Mouse (Mus musculus) ES-E14 (cell line): ENCODE data around the gene Mrm2. TPM values are rescaled to one million over a fixed set of nuclear protein-coding genes. Genes with fewer than 3 reads are reported as not detected.

ENCODE experiments used
- DNase-seq: peaks from one replicate; pipeline ENCODE4 v3.0.0-alpha.2; 2013; ENCODE audit warnings: low read depth, low spot score
- H3K27ac ChIP-seq: 2 replicates; pipeline ENCODE4 v1.5.1; 2012; ENCODE audit warnings: low read depth, mild to moderate bottlenecking, low read length, moderate library complexity, mixed read lengths; ENCODE audit not compliant: poor library complexity, insufficient read depth, severe bottlenecking
- H3K36me3 ChIP-seq: 2 replicates; pipeline ENCODE4 v1.6.1; 2012; ENCODE audit warnings: mild to moderate bottlenecking, low read length, moderate library complexity, mixed read lengths; ENCODE audit not compliant: control insufficient read depth, poor library complexity, insufficient read depth, severe bottlenecking
- H3K4me1 ChIP-seq, 2 experiments: fragments of 150-350 bp in 1 of 2; sonication (generic) in 1 of 2; 2 replicates each; pipeline ENCODE4 v1.6.1; 2012; ENCODE audit warnings: low read length in 2 of 2, mild to moderate bottlenecking in 1 of 2, mixed read lengths in 1 of 2; ENCODE audit not compliant: control insufficient read depth in 2 of 2, insufficient read depth in 2 of 2, poor library complexity in 1 of 2
- H3K4me3 ChIP-seq, 2 experiments: fragments of 150-350 bp in 1 of 2; sonication (generic) in 1 of 2; 2 replicates each; pipeline ENCODE4 v1.5.1; 2012; ENCODE audit warnings: low read length in 2 of 2, low read depth in 1 of 2, mild to moderate bottlenecking in 1 of 2, mixed read lengths in 1 of 2; ENCODE audit not compliant: insufficient read depth in 1 of 2, poor library complexity in 1 of 2, severe bottlenecking in 1 of 2
- H3K9ac ChIP-seq: 2 replicates; pipeline ENCODE4 v1.6.1; 2012; ENCODE audit warnings: low read depth, mild to moderate bottlenecking, low read length, mixed read lengths; ENCODE audit not compliant: poor library complexity, insufficient read depth, severe bottlenecking
- H3K9me3 ChIP-seq: fragments of 150-350 bp; sonication (generic); 2 replicates; pipeline ENCODE4 v1.6.1; 2012; ENCODE audit warnings: low read depth, mild to moderate bottlenecking, low read length; ENCODE audit not compliant: control insufficient read depth, insufficient read depth
- CHD2 ChIP-seq: IDR thresholded peaks from 2 replicates; pipeline ENCODE4 v1.6.1; 2014; ENCODE audit warnings: mild to moderate bottlenecking, low read depth, low read length, inconsistent platforms
- HCFC1 ChIP-seq: IDR thresholded peaks from 2 replicates; pipeline ENCODE4 v1.6.1; 2012; ENCODE audit warnings: low read length, inconsistent platforms, borderline replicate concordance; ENCODE audit not compliant: insufficient read depth
- MAFK ChIP-seq: IDR thresholded peaks from 2 replicates; pipeline ENCODE4 v1.6.1; 2014; ENCODE audit warnings: mild to moderate bottlenecking, low read depth, low read length, inconsistent platforms; ENCODE audit not compliant: insufficient read depth
- ZC3H11A ChIP-seq: IDR thresholded peaks from 2 replicates; pipeline ENCODE4 v1.6.1; 2012; ENCODE audit warnings: low read depth, mild to moderate bottlenecking, inconsistent platforms, low read length, borderline replicate concordance
- ZNF384 ChIP-seq: IDR thresholded peaks from 2 replicates; pipeline ENCODE4 v1.6.1; 2012; ENCODE audit warnings: low read depth, low read length, inconsistent platforms
- in situ Hi-C, 2 experiments: fragments of 600-800 bp; cut with MboI; formaldehyde crosslinking; loops; one replicate each; pipeline ENCODE4 v1.15.1; 2025; ENCODE audit warnings: low sequenced_read_pairs in 2 of 2, inconsistent platforms in 1 of 2; ENCODE audit not compliant: unreplicated experiment in 2 of 2
- total RNA-seq: library from RNA; depleted of rRNA; stranded (reverse); fragments of 300-350 nt; gene quantifications from 2 replicates; pipeline ENCODE4 v1.2.3, GENCODE M21; 2012

Gene Mrm2
- total RNA-seq, 1 experiment = 14.6 TPM

DNA sequence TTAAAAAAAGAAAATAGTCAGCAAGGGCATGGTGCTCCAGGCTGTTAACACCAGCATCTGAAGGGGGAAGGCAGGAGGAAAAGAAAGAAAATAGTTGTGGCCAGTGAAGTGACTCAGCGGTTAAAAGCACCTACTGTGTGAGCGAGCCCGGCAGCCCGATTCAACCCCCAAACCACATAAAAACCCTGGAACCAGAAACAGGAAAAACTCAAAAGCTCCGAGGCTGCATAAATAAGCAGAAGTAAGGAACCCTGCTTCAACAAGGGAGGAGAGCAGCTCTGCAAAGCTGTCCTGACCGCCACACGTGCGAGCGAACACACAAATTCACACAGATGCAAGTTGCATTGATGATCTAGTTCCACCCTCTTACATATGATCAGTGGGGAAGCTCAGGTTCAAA is 18.2 kb upstream of the Mrm2 start:
- Histone ChIP-seq H3K27ac (no peak overlapping the region; the same call in 1 of the 2 replicates), H3K4me1 (no peaks in the 10 kb centered on the region), H3K36me3 (peaks cover 44% of the 10 kb centered on the region), H3K9ac (no peak overlapping the region), H3K9me3 (no peaks in the 10 kb centered on the region), H3K4me3 (no peak overlapping the region)
- in situ Hi-C loops = no loop called here
- TF ChIP-seq ZNF384 (no peak), MAFK (no peak), CHD2 (no peak), ZC3H11A (no peak), HCFC1 (no peak)
- DNase-seq = no peak

DNA sequence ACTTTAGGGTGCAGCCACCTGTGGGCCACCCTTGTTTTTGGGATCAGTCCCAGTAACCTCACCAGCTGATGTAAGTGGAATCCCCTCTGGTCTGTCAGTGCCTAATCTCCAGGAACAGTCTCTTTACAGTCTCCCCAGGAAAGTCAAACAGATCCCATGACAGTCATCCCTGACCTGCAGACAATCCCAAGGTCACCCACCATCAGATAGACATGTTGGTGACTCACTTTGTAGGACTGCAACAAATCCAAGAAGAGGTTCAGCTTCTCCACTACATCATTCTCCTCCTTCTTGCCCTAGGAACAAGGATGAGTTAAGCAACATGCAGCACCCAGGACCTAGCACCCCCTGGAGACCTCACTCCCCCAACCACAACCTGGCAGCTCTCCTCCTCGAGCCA is 14.4 kb upstream of the Mrm2 start:
- DNase-seq = no peak
- H3K4me1 ChIP-seq = no peaks in the 10 kb centered on the region
- H3K27ac ChIP-seq = no peak overlapping the region
- H3K9ac ChIP-seq = no peak overlapping the region
- H3K36me3 ChIP-seq = peaks cover 34% of the 10 kb centered on the region; the same call in 1 of the 2 replicates
- H3K9me3 ChIP-seq = no peaks in the 10 kb centered on the region
- in situ Hi-C loops = no loop called here
- TF ChIP-seq ZC3H11A (no peak), HCFC1 (no peak), MAFK (no peak), ZNF384 (no peak), CHD2 (no peak)
- no peak overlapping the region for H3K4me3 ChIP-seq

DNA sequence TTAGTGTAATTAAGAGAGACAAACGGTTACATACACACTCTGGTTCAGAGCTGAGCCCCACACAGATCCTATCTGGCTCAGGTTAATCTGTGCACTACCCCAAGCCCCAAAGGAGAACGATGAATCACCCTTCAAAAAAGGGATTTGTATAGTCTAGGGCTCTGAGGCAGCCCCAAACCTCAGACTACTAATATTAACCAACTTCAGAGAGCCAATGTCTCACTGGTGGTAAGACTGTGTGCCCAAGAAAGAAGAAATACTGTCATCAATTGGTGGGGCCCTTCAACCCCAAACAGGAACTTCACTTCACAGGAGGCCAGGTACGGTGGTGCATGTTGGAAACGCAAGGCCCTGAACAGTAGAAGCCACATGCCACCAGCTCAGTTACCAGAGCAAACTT is 13.5 kb upstream of the Mrm2 start:
- TF ChIP-seq ZC3H11A (no peak), MAFK (no peak), CHD2 (no peak), ZNF384 (no peak), HCFC1 (no peak)
- Histone ChIP-seq H3K9ac (no peak overlapping the region), H3K4me1 (no peaks in the 10 kb centered on the region), H3K36me3 (peaks cover 35% of the 10 kb centered on the region; the same call in 1 of the 2 replicates), H3K27ac (no peak overlapping the region), H3K4me3 (no peak overlapping the region), H3K9me3 (no peaks in the 10 kb centered on the region)
- DNase-seq = no peak
- in situ Hi-C loops = no loop called here

DNA sequence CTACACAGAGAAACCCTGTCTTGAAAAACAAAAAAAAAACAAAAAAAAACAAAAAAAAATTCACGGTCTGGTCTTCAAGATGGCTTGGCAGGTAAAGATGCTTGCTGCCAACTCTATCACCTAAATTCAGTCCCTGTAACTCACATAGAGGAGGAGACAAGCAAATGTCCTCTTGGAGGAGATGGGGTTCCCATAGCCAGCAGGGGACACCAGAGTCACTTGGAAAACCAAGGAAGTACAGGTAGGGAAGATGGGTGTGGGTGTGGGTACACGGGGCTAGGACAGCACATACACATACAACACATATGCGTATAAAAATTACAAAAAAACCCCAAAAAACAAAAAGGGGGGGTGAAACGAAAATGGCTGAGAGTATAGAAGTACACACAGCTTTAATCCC is 11.2 kb upstream of the Mrm2 start:
- peaks cover 46% of the 10 kb centered on the region; the same call in 1 of the 2 replicates for H3K36me3 ChIP-seq
- no peak overlapping the region for H3K4me3 ChIP-seq
- H3K9me3 ChIP-seq = no peaks in the 10 kb centered on the region
- H3K27ac ChIP-seq = no peak overlapping the region
- no peak overlapping the region for H3K9ac ChIP-seq
- in situ Hi-C loops = no loop called here
- no peaks in the 10 kb centered on the region for H3K4me1 ChIP-seq
- no peak for DNase-seq
- TF ChIP-seq MAFK (no peak), CHD2 (no peak), HCFC1 (no peak), ZC3H11A (no peak), ZNF384 (no peak)

DNA sequence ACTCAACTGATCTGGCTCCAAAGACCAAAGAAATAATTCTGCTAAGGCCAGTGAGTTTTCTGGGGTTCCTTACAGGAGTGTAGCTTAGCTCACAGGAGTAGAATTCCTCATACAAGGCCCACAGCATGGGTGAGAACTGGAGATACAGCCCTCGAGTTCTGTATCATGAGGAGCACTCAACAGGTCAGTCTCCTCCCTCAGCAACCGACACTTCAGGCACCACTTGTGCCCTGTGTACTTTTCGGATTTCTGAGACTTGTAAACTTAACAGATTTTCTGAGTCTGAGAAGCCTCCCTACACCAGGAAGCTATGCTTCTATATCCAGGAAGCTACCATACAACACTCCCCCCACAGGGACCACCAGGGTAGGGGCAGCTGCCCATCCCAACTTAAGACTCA is 8.1 kb upstream of the Mrm2 start:
- H3K27ac ChIP-seq = no peak overlapping the region
- no peak overlapping the region for H3K4me3 ChIP-seq
- TF ChIP-seq MAFK (no peak), ZNF384 (no peak), HCFC1 (no peak), CHD2 (no peak), ZC3H11A (no peak)
- peaks cover 44% of the 10 kb centered on the region; the same call in 1 of the 2 replicates for H3K36me3 ChIP-seq
- no peak overlapping the region for H3K9ac ChIP-seq
- in situ Hi-C loops = no loop called here
- H3K4me1 ChIP-seq = no peaks in the 10 kb centered on the region
- DNase-seq = no peak
- H3K9me3 ChIP-seq = no peaks in the 10 kb centered on the region
